Mouse (Mus musculus): ENCODE measurements around the gene Abhd14b.

DNA sequence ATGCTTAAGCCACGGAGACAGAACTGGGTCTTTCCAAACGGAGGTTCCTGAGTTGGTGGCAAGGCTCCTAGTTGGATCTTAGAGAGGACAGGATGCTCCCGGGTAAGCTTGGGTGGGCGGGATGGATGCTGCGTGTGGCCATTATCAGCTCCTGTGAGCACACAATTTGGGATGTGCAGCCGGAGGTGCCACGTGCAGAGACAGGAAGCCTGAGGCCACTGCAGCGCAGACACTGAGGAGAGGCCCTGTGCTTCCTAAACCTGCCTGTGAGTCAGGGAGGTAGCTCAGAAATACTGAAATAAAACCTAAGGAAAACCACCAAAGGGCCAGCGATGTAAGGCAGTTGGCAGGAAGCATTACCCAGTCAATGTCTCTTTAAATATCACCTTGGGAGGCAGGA lies 22.5 kb downstream of the Abhd14b start:
- TF ChIP-seq E2F4 (IDR thresholded peaks at IDR 0.05; ENCODE audit: borderline replicate concordance, low read depth, low read length) (no peak), USF2 (IDR thresholded peaks at IDR 0.05; ENCODE audit: borderline replicate concordance in 1 of 2, insufficient read depth in 1 of 2, low read depth in 1 of 2, low read length in 2 of 2) (no peak), RCOR1 (IDR thresholded peaks at IDR 0.05; ENCODE audit: low read depth, low read length) (no peak), CTCF (IDR thresholded peaks at IDR 0.05 in 2 of 3, conservative IDR thresholded peaks at IDR 0.05 in 1 of 3; ENCODE audit: control insufficient read depth in 1 of 3, insufficient read depth in 1 of 3, low read depth in 2 of 3, low read length in 3 of 3, poor library complexity in 1 of 3, severe bottlenecking in 1 of 3) (no peak), POLR2A (IDR thresholded peaks at IDR 0.05; ENCODE audit: control insufficient read depth in 1 of 2, insufficient read depth in 1 of 2, low read depth in 1 of 2, low read length in 2 of 2, poor library complexity in 1 of 2) (no peak), GABPA (IDR thresholded peaks at IDR 0.05; ENCODE audit: low read depth, low read length) (no peak), ZKSCAN1 (IDR thresholded peaks at IDR 0.05; ENCODE audit: low read depth, low read length) (no peak), ETS1 (IDR thresholded peaks at IDR 0.05; ENCODE audit: low read depth, low read length) (no peak)

All from MEL (cell line).